Mouse (Mus musculus) heart, adult 2 months (tissue): Measurements from ENCODE around the gene Slc46a2.

ENCODE experiments used
- CTCF ChIP-seq: fragments of 200-600 bp; IDR thresholded peaks from 2 replicates; pipeline ENCODE4 v1.8.1; 2022; ENCODE audit warnings: antibody characterized with exemption, mild to moderate bottlenecking, moderate library complexity
- POLR2A ChIP-seq: fragments of 200-500 bp; IDR thresholded peaks from 2 replicates; pipeline ENCODE4 v1.6.1; 2011; ENCODE audit warnings: mild to moderate bottlenecking, low read depth, low read length, control low read depth; ENCODE audit not compliant: insufficient read depth

GRCm38 (mm10) chr4:59870433-59870832, 44.4 kb downstream of the Slc46a2 start:
- TF ChIP-seq POLR2A (no peak), CTCF (no peak)
